7 mouse cellular contexts compared by ENCODE assay signal in the genomic region with DNA sequence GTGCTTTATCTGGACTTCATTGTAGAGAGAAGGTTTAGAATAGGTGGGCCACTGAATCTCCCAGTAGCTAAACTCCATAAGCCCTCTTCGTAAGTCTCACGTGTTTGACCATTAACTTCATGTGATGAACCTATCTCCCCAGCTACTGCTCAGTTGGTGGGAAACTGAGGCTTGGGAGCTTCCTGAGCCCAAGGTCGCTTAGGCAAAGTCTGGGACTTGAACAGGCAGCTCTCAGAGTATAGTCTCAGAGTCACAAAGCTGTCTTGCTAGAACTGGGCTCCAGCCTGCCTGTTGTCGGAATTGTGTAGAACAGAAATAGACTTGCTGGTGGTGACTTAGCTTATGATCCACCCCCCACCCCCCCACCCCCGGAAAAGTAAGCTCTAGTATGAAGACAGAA. TPM values are rescaled to one million over a fixed set of nuclear protein-coding genes. Genes with fewer than 3 reads are reported as not detected.
DNase-seq lines count a peak whose midpoint lies in the region; ATAC-seq and TF ChIP-seq lines count a peak whose summit lies in the region.

No protein-coding gene starts in this region.

- 73% methylated on average over 5 of the region's 5 CpGs for WGBS in kidney, postnatal 0 days
- 72% methylated on average over 5 of the region's 5 CpGs for WGBS in intestine, embryonic 15.5 days
- WGBS in neural tube, embryonic 12.5 days: 79% methylated on average over 5 of the region's 5 CpGs

- no peaks in the 10 kb centered on the region; the same call in 1 of the 2 replicates for H3K36me3 ChIP-seq in kidney, postnatal 0 days (ENCODE audit: insufficient read depth, low read length)
- H3K36me3 ChIP-seq in intestine, embryonic 15.5 days: no peaks in the 10 kb centered on the region
- H3K36me3 ChIP-seq in neural tube, embryonic 12.5 days: no peaks in the 10 kb centered on the region

- no peaks in the 10 kb centered on the region for H3K27me3 ChIP-seq in kidney, postnatal 0 days (ENCODE audit: insufficient read depth, low read length)
- H3K27me3 ChIP-seq in intestine, embryonic 15.5 days (replicated peaks): no peaks in the 10 kb centered on the region
- no peaks in the 10 kb centered on the region for H3K27me3 ChIP-seq in neural tube, embryonic 12.5 days (replicated peaks)

- peak overlapping the region; percentile 97 for H3K4me3 ChIP-seq in kidney, postnatal 0 days (replicated peaks; ENCODE audit: low read depth, low read length)
- H3K4me3 ChIP-seq in embryonic fibroblast, embryonic 13.5 days (ENCODE audit: insufficient read depth, low read length): peak overlapping the region; percentile 66
- H3K4me3 ChIP-seq in intestine, embryonic 15.5 days (replicated peaks): peak overlapping the region; percentile 96; the same call in 1 of the 2 replicates
- no peak overlapping the region for H3K4me3 ChIP-seq in neural tube, embryonic 12.5 days

- H3K4me2 ChIP-seq in kidney, postnatal 0 days (ENCODE audit: low read length): peak overlapping the region; percentile 76
- peak overlapping the region; percentile 78 for H3K4me2 ChIP-seq in intestine, embryonic 15.5 days (replicated peaks)
- peak overlapping the region; percentile 99 for H3K4me2 ChIP-seq in neural tube, embryonic 12.5 days (replicated peaks)

- no peaks in the 10 kb centered on the region for H3K9me3 ChIP-seq in kidney, postnatal 0 days (replicated peaks; ENCODE audit: low read length)
- no peaks in the 10 kb centered on the region for H3K9me3 ChIP-seq in intestine, embryonic 15.5 days
- no peaks in the 10 kb centered on the region for H3K9me3 ChIP-seq in neural tube, embryonic 12.5 days

- peaks cover 13% of the 10 kb centered on the region for H3K4me1 ChIP-seq in kidney, postnatal 0 days (replicated peaks; ENCODE audit: insufficient read depth, low read length)
- H3K4me1 ChIP-seq in embryonic fibroblast, embryonic 13.5 days (ENCODE audit: control insufficient read depth, insufficient read depth, low read length): peaks cover 2% of the 10 kb centered on the region
- peaks cover 14% of the 10 kb centered on the region; the same call in 1 of the 2 replicates for H3K4me1 ChIP-seq in intestine, embryonic 15.5 days (replicated peaks)
- peaks cover 27% of the 10 kb centered on the region; the same call in 1 of the 2 replicates for H3K4me1 ChIP-seq in neural tube, embryonic 12.5 days

- DNase-seq in kidney, postnatal 0 days (ENCODE audit: low spot score): no peak
- DNase-seq in kidney, postnatal 4 days: no peak
- DNase-seq in ovary, adult 18-20 months (ENCODE audit: low spot score): no peak

- TF ChIP-seq POLR2A in embryonic fibroblast, embryonic 13.5 days (IDR thresholded peaks at IDR 0.05; ENCODE audit: low read depth, low read length): no peak

- TF ChIP-seq CTCF in kidney, postnatal 0 days (IDR thresholded peaks at IDR 0.05; ENCODE audit: low read depth): no peak
- no peak for TF ChIP-seq CTCF in embryonic fibroblast, embryonic 13.5 days (IDR thresholded peaks at IDR 0.05; ENCODE audit: borderline replicate concordance, insufficient read depth, low read length)

- H3K9ac ChIP-seq in kidney, postnatal 0 days (ENCODE audit: low read depth, low read length): 0 out of 2 replicates have a peak overlapping the region, but pooled peaks have one; percentile 35
- H3K9ac ChIP-seq in intestine, embryonic 15.5 days: no peak overlapping the region
- no peak overlapping the region for H3K9ac ChIP-seq in neural tube, embryonic 12.5 days

- ATAC-seq in kidney, postnatal 0 days (replicated peaks; ENCODE audit: low FRiP score, low read depth): no peak
- ATAC-seq in intestine, embryonic 15.5 days: no peak
- ATAC-seq in neural tube, embryonic 12.5 days (ENCODE audit: low FRiP score, low read depth): no peak
- ATAC-seq in megakaryocyte, adult 5-6 weeks (ENCODE audit: poor library complexity, severe bottlenecking): no peak

- H3K27ac ChIP-seq in kidney, postnatal 0 days: no peak overlapping the region
- H3K27ac ChIP-seq in embryonic fibroblast, embryonic 13.5 days (ENCODE audit: insufficient read depth, low read length): no peak overlapping the region
- H3K27ac ChIP-seq in intestine, embryonic 15.5 days: no peak overlapping the region
- no peak overlapping the region for H3K27ac ChIP-seq in neural tube, embryonic 12.5 days

RNA-seq across cellular contexts. Expression of a gene that starts 3.0 kb away (rescaled TPM):
- 9.5 and 9.9 TPM in 2 replicates for polyA plus RNA-seq in kidney, postnatal 0 days (2015; fragmentation: Nextera tagmentation; extraction: Ambion mirVana)
- polyA plus RNA-seq in embryonic fibroblast, embryonic 13.5 days (2011; ENCODE audit: insufficient read length, low read depth, missing spikeins): 109 and 133 TPM in 2 replicates
- 11.6 and 13.9 TPM in 2 replicates for polyA plus RNA-seq in intestine, embryonic 15.5 days (2015; fragmentation: Nextera tagmentation; extraction: Ambion mirVana)
- polyA plus RNA-seq in neural tube, embryonic 12.5 days (2016; fragmentation: Nextera tagmentation; extraction: Ambion mirVana): 5.3 and 5.4 TPM in 2 replicates
- 37.3 and 39.2 TPM in 2 replicates for total RNA-seq in megakaryocyte, adult 5-6 weeks (2015)
- total RNA-seq in megakaryocyte, adult 5-6 weeks (2017): 38.3 and 48.0 TPM in 2 replicates
